ENCODE assay signal across 13 mouse cellular contexts in the genomic region with DNA sequence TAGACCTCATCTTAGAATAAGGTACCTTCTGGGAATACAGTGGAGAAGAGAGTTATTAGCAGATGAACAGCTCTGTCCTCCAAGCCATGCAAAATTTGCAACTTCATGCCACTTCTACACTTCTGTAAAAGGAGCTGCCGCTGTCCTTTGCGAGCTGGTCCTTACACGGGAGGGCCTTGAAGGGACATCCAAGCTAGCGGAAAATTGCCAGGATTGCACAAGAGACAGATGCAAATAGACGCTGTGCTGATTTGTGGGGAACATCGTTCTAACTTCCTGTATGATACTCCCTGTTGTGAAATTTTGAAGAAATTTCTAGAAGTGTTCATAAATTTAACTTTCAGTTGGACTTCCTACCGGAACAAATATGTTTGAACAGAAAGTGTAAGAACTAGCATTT.
A peak's percentile ranks its signal among the peaks of the same experiment; 100 is the strongest.
DNase-seq lines count a peak whose midpoint lies in the region; ATAC-seq and TF ChIP-seq lines count a peak whose summit lies in the region.
"Had no signal": no experiment of that assay in that cellular context is flagged by ENCODE, and none has a peak within 500 bp of the region (broad histone marks: within the 10 kb centered on the region; RNA-seq: fewer than 3 reads in every experiment).

No protein-coding gene starts in this region.

- WGBS in midbrain, embryonic 11.5 days: 92% methylated on average over 7 of the region's 7 CpGs
- WGBS in midbrain, embryonic 13.5 days: 91% methylated on average over 7 of the region's 7 CpGs
- WGBS in stomach, postnatal 0 days: 79% methylated on average over 7 of the region's 7 CpGs

- TF ChIP-seq CTCF in stomach, postnatal 0 days (IDR thresholded peaks at IDR 0.05; ENCODE audit: low read depth): no peak

- no peaks in the 10 kb centered on the region for H3K9me3 ChIP-seq in midbrain, embryonic 11.5 days (ENCODE audit: control insufficient read depth, low read length)
- H3K9me3 ChIP-seq in midbrain, embryonic 13.5 days: no peaks in the 10 kb centered on the region
- H3K9me3 ChIP-seq in stomach, postnatal 0 days (ENCODE audit: control insufficient read depth, low read length): no peaks in the 10 kb centered on the region
- H3K9me3 ChIP-seq: megakaryocyte, embryonic 14.5 days had no signal

- no peak for TF ChIP-seq EP300 in stomach, postnatal 0 days (optimal IDR thresholded peaks at IDR 0.05)

- H3K27ac ChIP-seq in midbrain, embryonic 11.5 days (ENCODE audit: low read depth, low read length): no peak overlapping the region
- H3K27ac ChIP-seq in midbrain, embryonic 13.5 days: no peak overlapping the region
- H3K27ac ChIP-seq in stomach, postnatal 0 days (replicated peaks): no peak overlapping the region

- no peak overlapping the region for H3K4me3 ChIP-seq in midbrain, embryonic 11.5 days (ENCODE audit: low read depth, low read length)
- no peak overlapping the region for H3K4me3 ChIP-seq in midbrain, embryonic 13.5 days (replicated peaks)
- H3K4me3 ChIP-seq in stomach, postnatal 0 days (ENCODE audit: low read depth, low read length): no peak overlapping the region
- H3K4me3 ChIP-seq: megakaryocyte, embryonic 14.5 days had no signal

- no peaks in the 10 kb centered on the region for H3K4me1 ChIP-seq in midbrain, embryonic 11.5 days (ENCODE audit: control insufficient read depth, insufficient read depth, low read length)
- H3K4me1 ChIP-seq in midbrain, embryonic 13.5 days (replicated peaks): no peaks in the 10 kb centered on the region
- no peaks in the 10 kb centered on the region for H3K4me1 ChIP-seq in stomach, postnatal 0 days (replicated peaks; ENCODE audit: control insufficient read depth, insufficient read depth)
- H3K4me1 ChIP-seq: megakaryocyte, embryonic 14.5 days had no signal

- no peak for ATAC-seq in midbrain, embryonic 11.5 days (ENCODE audit: low FRiP score)
- no peak for ATAC-seq in midbrain, embryonic 13.5 days
- peak; percentile 99 for ATAC-seq in megakaryocyte, adult 5-6 weeks (ENCODE audit: poor library complexity, severe bottlenecking)
- ATAC-seq in stomach, postnatal 0 days (ENCODE audit: low FRiP score, low TSS enrichment): no peak
- ATAC-seq: forebrain, embryonic 14.5 days; intestine, embryonic 16.5 days; Patski had no signal

- H3K27me3 ChIP-seq in midbrain, embryonic 11.5 days (ENCODE audit: control insufficient read depth, insufficient read depth, low read length): no peaks in the 10 kb centered on the region
- no peaks in the 10 kb centered on the region for H3K27me3 ChIP-seq in midbrain, embryonic 13.5 days
- H3K27me3 ChIP-seq in stomach, postnatal 0 days (ENCODE audit: control insufficient read depth, insufficient read depth, low read length): no peaks in the 10 kb centered on the region
- H3K27me3 ChIP-seq: megakaryocyte, embryonic 14.5 days; Patski had no signal

- no peak overlapping the region for H3K4me2 ChIP-seq in midbrain, embryonic 11.5 days
- no peak overlapping the region for H3K4me2 ChIP-seq in midbrain, embryonic 13.5 days (replicated peaks)
- H3K4me2 ChIP-seq in stomach, postnatal 0 days (replicated peaks; ENCODE audit: low read depth): no peak overlapping the region

- H3K9ac ChIP-seq in midbrain, embryonic 11.5 days (ENCODE audit: low read length): no peak overlapping the region
- no peak overlapping the region for H3K9ac ChIP-seq in midbrain, embryonic 13.5 days (replicated peaks)
- no peak overlapping the region for H3K9ac ChIP-seq in stomach, postnatal 0 days (ENCODE audit: low read length)

- no peaks in the 10 kb centered on the region for H3K36me3 ChIP-seq in midbrain, embryonic 11.5 days (ENCODE audit: control insufficient read depth, insufficient read depth, low read length)
- no peaks in the 10 kb centered on the region for H3K36me3 ChIP-seq in midbrain, embryonic 13.5 days
- no peaks in the 10 kb centered on the region for H3K36me3 ChIP-seq in stomach, postnatal 0 days (ENCODE audit: control insufficient read depth, insufficient read depth, low read length)

- DNase-seq in adrenal gland, adult (ENCODE audit: inconsistent age in 2 of 2, low spot score in 1 of 2): peak; percentile 27 to 49
- no peak for DNase-seq in adrenal gland, postnatal 4 days (ENCODE audit: low spot score in 2 of 2)
- peak; percentile 33 for DNase-seq in midbrain, embryonic 11.5 days (ENCODE audit: low spot score, missing footprints)
- DNase-seq in kidney, postnatal 10 days: peak; percentile 7
- no peak for DNase-seq in frontal cortex, adult 2 months (ENCODE audit: extremely low spot score in 1 of 2, low spot score in 1 of 2)
- no peak for DNase-seq in stomach, postnatal 0 days (ENCODE audit: low spot score)
- DNase-seq: cerebellum, adult 9-11 months had no signal

Comparison
In these comparisons a context has a peak if more than half of its experiments do, and no peak if none do; other contexts are left out.
1. DNase-seq: peak in adrenal gland, adult (2 of 2), midbrain, embryonic 11.5 days (single experiment) and kidney, postnatal 10 days (single experiment); none in adrenal gland, postnatal 4 days (0 of 2), frontal cortex, adult 2 months (0 of 2) and stomach, postnatal 0 days (single experiment).